Mouse (Mus musculus) lung, embryonic 16.5 days (tissue): ENCODE results near the gene Accs. TPM values are rescaled to one million over a fixed set of nuclear protein-coding genes. Genes with fewer than 3 reads are reported as not detected.

Source experiments
- ATAC-seq: fragments of 200-750 bp; cut with Nextera tagmentation; 2 replicates; pipeline ENCODE4 v1.8.0; 2017; ENCODE audit warnings: low read depth, mild to moderate bottlenecking, moderate library complexity
- H3K27ac ChIP-seq: fragments of 300-500 bp; sonication (generic); 2 replicates; pipeline ENCODE4 v1.5.1; 2014; ENCODE audit warnings: mild to moderate bottlenecking, control low read depth, low read length
- H3K27me3 ChIP-seq: fragments of 300-500 bp; sonication (generic); 2 replicates; pipeline ENCODE4 v1.6.1; 2014; ENCODE audit warnings: low read depth, low read length, mixed read lengths; ENCODE audit not compliant: control insufficient read depth, insufficient read depth
- H3K36me3 ChIP-seq: fragments of 300-500 bp; sonication (generic); 2 replicates; pipeline ENCODE4 v1.6.1; 2014; ENCODE audit warnings: low read length; ENCODE audit not compliant: control insufficient read depth, insufficient read depth
- H3K4me1 ChIP-seq: fragments of 300-500 bp; sonication (generic); replicated peaks from 2 replicates; pipeline ENCODE4 v1.6.1; 2014; ENCODE audit warnings: low read length, mixed read lengths; ENCODE audit not compliant: control insufficient read depth, insufficient read depth
- H3K4me2 ChIP-seq: fragments of 300-500 bp; sonication (generic); 2 replicates; pipeline ENCODE4 v1.6.1; 2014; ENCODE audit warnings: low read depth, low read length, control low read depth
- H3K4me3 ChIP-seq: fragments of 300-500 bp; sonication (generic); 2 replicates; pipeline ENCODE4 v1.5.1; 2014; ENCODE audit warnings: mild to moderate bottlenecking, low read length, control low read depth
- H3K9ac ChIP-seq: fragments of 300-500 bp; sonication (generic); 2 replicates; pipeline ENCODE4 v1.6.1; 2014; ENCODE audit warnings: low read length, control low read depth
- H3K9me3 ChIP-seq: fragments of 300-500 bp; sonication (generic); 2 replicates; pipeline ENCODE4 v1.6.1; 2016; ENCODE audit warnings: low read length; ENCODE audit not compliant: control insufficient read depth
- WGBS: fragments of 180-500 bp; shearing (Covaris S2); extraction: QIAGEN DNeasy Blood & Tissue Kit; methylation state at CpG from one replicate; pipeline ENCODE4 v1.1.7; 2014; 5-methylcytosine and 5-hydroxymethylcytosine counted together
- polyA plus RNA-seq: library from polyadenylated mRNA; unstranded; fragments of >200 nt; fragmentation: Nextera tagmentation; extraction: Ambion mirVana; gene quantifications from 2 replicates; pipeline ENCODE4 v1.2.1, GENCODE M21; 2015

Accs gene
- 6.8 and 9.3 TPM in 2 replicates for polyA plus RNA-seq

- peak within 1 kb of the TSS; percentile 88 for H3K27ac ChIP-seq
Observed at GRCm38 (mm10) chr2:93849505-93850089, at the start of gene Accs. TSS of gene Accs (minus strand) at chr2:93849943.

GRCm38 (mm10) chr2:93891611-93892280 lies 42.0 kb upstream of the Accs start:
- no peak overlapping the region for H3K4me3 ChIP-seq
- peaks cover 28% of the 10 kb centered on the region for H3K4me1 ChIP-seq
- H3K9ac ChIP-seq = no peak overlapping the region
- no peak overlapping the region for H3K4me2 ChIP-seq
- H3K27ac ChIP-seq = peak overlapping the region; percentile 62
- 18% methylated on average over 8 of the region's 9 CpGs for WGBS
- H3K36me3 ChIP-seq = no peaks in the 10 kb centered on the region
- ATAC-seq = peak; percentile 88
- no peaks in the 10 kb centered on the region for H3K27me3 ChIP-seq
- no peaks in the 10 kb centered on the region for H3K9me3 ChIP-seq

More at GRCm38 (mm10) chr2:93849505-93850089, at the start of gene Accs:
- peak within 1 kb of the TSS; percentile 88 for H3K9ac ChIP-seq
- peak within 1 kb of the TSS; percentile 70 for H3K4me3 ChIP-seq
- H3K36me3 ChIP-seq = no peaks in the 10 kb centered on the region
- H3K27me3 ChIP-seq = no peaks in the 10 kb centered on the region
- no peaks in the 10 kb centered on the region for H3K9me3 ChIP-seq
- peak; percentile 94 for ATAC-seq
- peaks cover 11% of the 10 kb centered on the region for H3K4me1 ChIP-seq
- under 1% methylated on average over 28 of the region's 28 CpGs for WGBS
- H3K4me2 ChIP-seq = peak within 1 kb of the TSS; percentile 91

- no peak overlapping the region for H3K9ac ChIP-seq
- H3K27ac ChIP-seq = no peak overlapping the region
- peaks cover 34% of the 10 kb centered on the region for H3K4me1 ChIP-seq
- H3K27me3 ChIP-seq = no peaks in the 10 kb centered on the region
- H3K9me3 ChIP-seq = no peaks in the 10 kb centered on the region
- H3K4me2 ChIP-seq = no peak overlapping the region
- 77% methylated on average over 8 of the region's 8 CpGs for WGBS
- no peaks in the 10 kb centered on the region for H3K36me3 ChIP-seq
- ATAC-seq = no peak
- no peak overlapping the region for H3K4me3 ChIP-seq
Observed at GRCm38 (mm10) chr2:93890143-93890542, 40.4 kb upstream of the Accs start.

- no peak overlapping the region for H3K4me3 ChIP-seq
- H3K36me3 ChIP-seq = no peaks in the 10 kb centered on the region
- H3K9ac ChIP-seq = no peak overlapping the region
- H3K9me3 ChIP-seq = no peaks in the 10 kb centered on the region
- H3K27me3 ChIP-seq = no peaks in the 10 kb centered on the region
- H3K27ac ChIP-seq = no peak overlapping the region
- ATAC-seq = no peak
- H3K4me2 ChIP-seq = no peak overlapping the region
- 69% methylated on average over 7 of the region's 7 CpGs for WGBS
- H3K4me1 ChIP-seq = peaks cover 34% of the 10 kb centered on the region
Observed at GRCm38 (mm10) chr2:93889071-93889470, 39.3 kb upstream of the Accs start.

GRCm38 (mm10) chr2:93888366-93888765 lies 38.6 kb upstream of the Accs start:
- Histone ChIP-seq H3K36me3 (no peaks in the 10 kb centered on the region), H3K9me3 (no peaks in the 10 kb centered on the region), H3K27ac (no peak overlapping the region), H3K27me3 (no peaks in the 10 kb centered on the region), H3K4me3 (no peak overlapping the region), H3K4me2 (no peak overlapping the region), H3K4me1 (peaks cover 34% of the 10 kb centered on the region), H3K9ac (no peak overlapping the region)
- ATAC-seq = no peak
- 69% methylated on average over 6 of the region's 6 CpGs for WGBS

GRCm38 (mm10) chr2:93887273-93887672 lies 37.5 kb upstream of the Accs start:
- H3K4me3 ChIP-seq = no peak overlapping the region
- no peak overlapping the region for H3K9ac ChIP-seq
- H3K27ac ChIP-seq = peak overlapping the region; percentile 37; the same call in 1 of the 2 replicates
- peaks cover 32% of the 10 kb centered on the region for H3K4me1 ChIP-seq
- WGBS = 36% methylated on average over 11 of the region's 11 CpGs
- H3K27me3 ChIP-seq = no peaks in the 10 kb centered on the region
- no peaks in the 10 kb centered on the region for H3K9me3 ChIP-seq
- no peaks in the 10 kb centered on the region for H3K36me3 ChIP-seq
- no peak for ATAC-seq
- H3K4me2 ChIP-seq = no peak overlapping the region

GRCm38 (mm10) chr2:93886013-93886794 lies 36.5 kb upstream of the Accs start:
- H3K9me3 ChIP-seq = no peaks in the 10 kb centered on the region
- H3K27me3 ChIP-seq = no peaks in the 10 kb centered on the region
- no peak overlapping the region for H3K4me2 ChIP-seq
- 31% methylated on average over 10 of the region's 10 CpGs for WGBS
- H3K9ac ChIP-seq = 0 out of 2 replicates have a peak overlapping the region, but pooled peaks have one; percentile 3
- no peak overlapping the region for H3K4me3 ChIP-seq
- no peaks in the 10 kb centered on the region for H3K36me3 ChIP-seq
- peak overlapping the region; percentile 15 for H3K27ac ChIP-seq
- H3K4me1 ChIP-seq = peaks cover 24% of the 10 kb centered on the region
- no peak; the same call in 1 of the 2 replicates for ATAC-seq

GRCm38 (mm10) chr2:93883066-93883465 lies 33.3 kb upstream of the Accs start:
- WGBS = 56% methylated on average over 5 of the region's 5 CpGs

More at GRCm38 (mm10) chr2:93883066-93883465, 33.3 kb upstream of the Accs start:
- no peak overlapping the region for H3K9ac ChIP-seq
- no peak overlapping the region for H3K4me3 ChIP-seq
- no peak for ATAC-seq
- H3K36me3 ChIP-seq = no peaks in the 10 kb centered on the region
- no peak overlapping the region for H3K4me2 ChIP-seq
- no peak overlapping the region for H3K27ac ChIP-seq
- no peaks in the 10 kb centered on the region for H3K9me3 ChIP-seq
- peaks cover 27% of the 10 kb centered on the region for H3K4me1 ChIP-seq
- no peaks in the 10 kb centered on the region for H3K27me3 ChIP-seq
